Mouse (Mus musculus): ENCODE results near the gene Gm8882. TPM values are rescaled to one million over a fixed set of nuclear protein-coding genes. Genes with fewer than 3 reads are reported as not detected.
"Not testable (repeated sequence)": the region's sequence is repeated elsewhere in the genome, so short reads cannot be mapped to it uniquely, and the experiment has no call there.

The Gm8882 gene
- polyA plus RNA-seq (2014; fragmentation: Nextera tagmentation; extraction: Ambion mirVana) = not detected in 2 replicates

GRCm38 (mm10) chr6:132364034-132364433 lies at the start of gene Gm8882:
Gene Gm8882, minus strand, starts transcription at chr6:132364134.
- not testable (repeated sequence) for H3K4me1 ChIP-seq (ENCODE audit: control insufficient read depth, insufficient read depth, low read length); DNase-seq (ENCODE audit: low spot score); H3K27ac ChIP-seq (replicated peaks; ENCODE audit: low read depth, low read length); H3K36me3 ChIP-seq (ENCODE audit: control insufficient read depth, insufficient read depth, low read length); H3K9ac ChIP-seq (ENCODE audit: low read depth, low read length); H3K4me3 ChIP-seq (ENCODE audit: low read depth, low read length); ATAC-seq (ENCODE audit: low read depth); H3K4me2 ChIP-seq (ENCODE audit: low read depth, low read length); H3K9me3 ChIP-seq (ENCODE audit: control insufficient read depth, low read length); H3K27me3 ChIP-seq (replicated peaks; ENCODE audit: control insufficient read depth, insufficient read depth, low read length)
- WGBS = 68% methylated on average over 1 of the region's 1 CpGs

- not testable (repeated sequence) for DNase-seq (ENCODE audit: low spot score); H3K27me3 ChIP-seq (replicated peaks; ENCODE audit: control insufficient read depth, insufficient read depth, low read length); H3K4me3 ChIP-seq (ENCODE audit: low read depth, low read length); H3K9me3 ChIP-seq (ENCODE audit: control insufficient read depth, low read length); ATAC-seq (ENCODE audit: low read depth); H3K36me3 ChIP-seq (ENCODE audit: control insufficient read depth, insufficient read depth, low read length); H3K4me1 ChIP-seq (ENCODE audit: control insufficient read depth, insufficient read depth, low read length); H3K27ac ChIP-seq (replicated peaks; ENCODE audit: low read depth, low read length); H3K9ac ChIP-seq (ENCODE audit: low read depth, low read length); H3K4me2 ChIP-seq (ENCODE audit: low read depth, low read length)
Observed at GRCm38 (mm10) chr6:132314657-132315056, 49.3 kb downstream of the Gm8882 start, which contains the start of gene Prpmp5. Gene Prpmp5, minus strand, starts transcription at chr6:132314757.

Other genes starting within 250 kb of the Gm8882 start
- gene Prb1, start 153.6 kb downstream of the Gm8882 start, polyA plus RNA-seq (2014; fragmentation: Nextera tagmentation; extraction: Ambion mirVana) = not detected in 2 replicates
- not detected in 2 replicates for gene Prpmp5, start 49.4 kb downstream of the Gm8882 start, polyA plus RNA-seq (2014; fragmentation: Nextera tagmentation; extraction: Ambion mirVana)
- gene Prh1, start 205.7 kb upstream of the Gm8882 start, polyA plus RNA-seq (2014; fragmentation: Nextera tagmentation; extraction: Ambion mirVana) = not detected in 2 replicates
- not detected in 2 replicates for gene Prp2, start 231.8 kb upstream of the Gm8882 start, polyA plus RNA-seq (2014; fragmentation: Nextera tagmentation; extraction: Ambion mirVana)